Mouse (Mus musculus) adrenal gland, adult (tissue): ENCODE data around the gene Cbx4.

Source experiments
- DNase-seq, 2 experiments: peaks; one replicate each; pipeline ENCODE4 v3.0.0; 2022 to 2023; ENCODE audit warnings: low spot score in 1 of 2; ENCODE audit not compliant: inconsistent age in 2 of 2

Gene Cbx4

GRCm38 (mm10) chr11:119085279-119086062 is 550 bp downstream of the Cbx4 start:
- peak; percentile 78 to 93 for DNase-seq

GRCm38 (mm10) chr11:119084446-119085278 is 1.4 kb downstream of the Cbx4 start:
- DNase-seq, result peak; percentile 51 to 86

GRCm38 (mm10) chr11:119083724-119084445 is 2.1 kb downstream of the Cbx4 start:
- DNase-seq, result peak; percentile 82 to 95

GRCm38 (mm10) chr11:119082638-119083599 is 3.1 kb downstream of the Cbx4 start:
- DNase-seq, result peak; percentile 60 to 84

- DNase-seq, result peak; percentile 66 to 86
These were observed 4.0 kb downstream of the Cbx4 start for GRCm38 (mm10) chr11:119081839-119082637.

- peak in 1 of 2 experiments; percentile 62 for DNase-seq
These were observed 4.7 kb downstream of the Cbx4 start for GRCm38 (mm10) chr11:119081148-119081838.

- DNase-seq, result peak; percentile 46 to 67
These were observed 5.4 kb downstream of the Cbx4 start for GRCm38 (mm10) chr11:119080461-119081147.

- peak in 1 of 2 experiments; percentile 32 for DNase-seq
These were observed 6.6 kb downstream of the Cbx4 start for GRCm38 (mm10) chr11:119079445-119079837.

GRCm38 (mm10) chr11:119078691-119079444 is 7.2 kb downstream of the Cbx4 start:
- DNase-seq, result peak; percentile 75 to 91

GRCm38 (mm10) chr11:119077755-119078154 is 8.3 kb downstream of the Cbx4 start:
- no peak for DNase-seq

- no peak for DNase-seq
These were observed 10.2 kb downstream of the Cbx4 start for GRCm38 (mm10) chr11:119075805-119076204.

- DNase-seq, result no peak
These were observed 12.1 kb downstream of the Cbx4 start for GRCm38 (mm10) chr11:119073876-119074433.

- no peak for DNase-seq
These were observed 13.0 kb downstream of the Cbx4 start for GRCm38 (mm10) chr11:119072986-119073385.

GRCm38 (mm10) chr11:119072239-119072638 is 13.8 kb downstream of the Cbx4 start:
- DNase-seq, result no peak

- peak in 1 of 2 experiments; percentile 68 for DNase-seq
These were observed 19.2 kb downstream of the Cbx4 start for GRCm38 (mm10) chr11:119066841-119067240.

- DNase-seq, result no peak
These were observed 26.8 kb downstream of the Cbx4 start for GRCm38 (mm10) chr11:119059256-119059655.
